Mouse (Mus musculus): ENCODE data around the gene Oas1c. TPM values are rescaled to one million over a fixed set of nuclear protein-coding genes. Genes with fewer than 3 reads are reported as not detected.

Oas1c gene
- polyA plus RNA-seq (2014; fragmentation: Illumina TruSeq; extraction: RNeasy Lipid Tissue Mini Kit (QIAGEN cat#74804); ENCODE audit: insufficient read depth, low read depth, low replicate concordance), result 3.5 TPM

GRCm38 (mm10) chr5:120811951-120812819, at the start of gene Oas1c:
TSS of gene Oas1c (minus strand) at chr5:120812514.

GRCm38 (mm10) chr5:120861121-120861520, 48.8 kb upstream of the Oas1c start, which contains the start of gene Oas1h:
TSS of gene Oas1h (plus strand) at chr5:120861421.

GRCm38 (mm10) chr5:120847067-120847466, 34.8 kb upstream of the Oas1c start, which contains the start of gene Oas1f:
TSS of gene Oas1f (plus strand) at chr5:120847367.

GRCm38 (mm10) chr5:120795480-120796034, 16.8 kb downstream of the Oas1c start, which contains the start of gene Oas1e:
TSS of gene Oas1e (minus strand) at chr5:120795530.

GRCm38 (mm10) chr5:120777478-120777877, 34.8 kb downstream of the Oas1c start, which contains the start of gene Oas3:
TSS of gene Oas3 (minus strand) at chr5:120777661.

Other genes with a start within 250 kb of the Oas1c start
- 12.5 TPM for gene Tpcn1, start 223.8 kb downstream of the Oas1c start, polyA plus RNA-seq (2014; fragmentation: Illumina TruSeq; extraction: RNeasy Lipid Tissue Mini Kit (QIAGEN cat#74804); ENCODE audit: insufficient read depth, low read depth, low replicate concordance)
- gene Iqcd, start 223.5 kb downstream of the Oas1c start, polyA plus RNA-seq (2014; fragmentation: Illumina TruSeq; extraction: RNeasy Lipid Tissue Mini Kit (QIAGEN cat#74804); ENCODE audit: insufficient read depth, low read depth, low replicate concordance), result 1.7 TPM
- gene Rita1, start 199.9 kb downstream of the Oas1c start, polyA plus RNA-seq (2014; fragmentation: Illumina TruSeq; extraction: RNeasy Lipid Tissue Mini Kit (QIAGEN cat#74804); ENCODE audit: insufficient read depth, low read depth, low replicate concordance), result 7.6 TPM
- gene Ddx54, start 199.8 kb downstream of the Oas1c start, polyA plus RNA-seq (2014; fragmentation: Illumina TruSeq; extraction: RNeasy Lipid Tissue Mini Kit (QIAGEN cat#74804); ENCODE audit: insufficient read depth, low read depth, low replicate concordance), result 18.2 TPM
- gene Cfap73, start 178.3 kb downstream of the Oas1c start, polyA plus RNA-seq (2014; fragmentation: Illumina TruSeq; extraction: RNeasy Lipid Tissue Mini Kit (QIAGEN cat#74804); ENCODE audit: insufficient read depth, low read depth, low replicate concordance), result 0.83 TPM
- 0.45 TPM for gene Rasal1, start 163.7 kb downstream of the Oas1c start, polyA plus RNA-seq (2014; fragmentation: Illumina TruSeq; extraction: RNeasy Lipid Tissue Mini Kit (QIAGEN cat#74804); ENCODE audit: insufficient read depth, low read depth, low replicate concordance)
- 4.4 TPM for gene Dtx1, start 100.6 kb downstream of the Oas1c start, polyA plus RNA-seq (2014; fragmentation: Illumina TruSeq; extraction: RNeasy Lipid Tissue Mini Kit (QIAGEN cat#74804); ENCODE audit: insufficient read depth, low read depth, low replicate concordance)
- 2.7 TPM for gene Oas2, start 62.7 kb downstream of the Oas1c start, polyA plus RNA-seq (2014; fragmentation: Illumina TruSeq; extraction: RNeasy Lipid Tissue Mini Kit (QIAGEN cat#74804); ENCODE audit: insufficient read depth, low read depth, low replicate concordance)
- gene Oas3, start 34.9 kb downstream of the Oas1c start, polyA plus RNA-seq (2014; fragmentation: Illumina TruSeq; extraction: RNeasy Lipid Tissue Mini Kit (QIAGEN cat#74804); ENCODE audit: insufficient read depth, low read depth, low replicate concordance), result 1.0 TPM
- not detected for gene Oas1e, start 17.0 kb downstream of the Oas1c start, polyA plus RNA-seq (2014; fragmentation: Illumina TruSeq; extraction: RNeasy Lipid Tissue Mini Kit (QIAGEN cat#74804); ENCODE audit: insufficient read depth, low read depth, low replicate concordance)
- not detected for gene Oas1f, start 34.9 kb upstream of the Oas1c start, polyA plus RNA-seq (2014; fragmentation: Illumina TruSeq; extraction: RNeasy Lipid Tissue Mini Kit (QIAGEN cat#74804); ENCODE audit: insufficient read depth, low read depth, low replicate concordance)
- gene Oas1h, start 48.9 kb upstream of the Oas1c start, polyA plus RNA-seq (2014; fragmentation: Illumina TruSeq; extraction: RNeasy Lipid Tissue Mini Kit (QIAGEN cat#74804); ENCODE audit: insufficient read depth, low read depth, low replicate concordance), result not detected
- gene Oas1g, start 75.1 kb upstream of the Oas1c start, polyA plus RNA-seq (2014; fragmentation: Illumina TruSeq; extraction: RNeasy Lipid Tissue Mini Kit (QIAGEN cat#74804); ENCODE audit: insufficient read depth, low read depth, low replicate concordance), result 2.8 TPM
- gene Oas1a, start 95.0 kb upstream of the Oas1c start, polyA plus RNA-seq (2014; fragmentation: Illumina TruSeq; extraction: RNeasy Lipid Tissue Mini Kit (QIAGEN cat#74804); ENCODE audit: insufficient read depth, low read depth, low replicate concordance), result 11.5 TPM
- gene Oas1d, start 102.0 kb upstream of the Oas1c start, polyA plus RNA-seq (2014; fragmentation: Illumina TruSeq; extraction: RNeasy Lipid Tissue Mini Kit (QIAGEN cat#74804); ENCODE audit: insufficient read depth, low read depth, low replicate concordance), result not detected
- gene Rph3a, start 197.6 kb upstream of the Oas1c start, polyA plus RNA-seq (2014; fragmentation: Illumina TruSeq; extraction: RNeasy Lipid Tissue Mini Kit (QIAGEN cat#74804); ENCODE audit: insufficient read depth, low read depth, low replicate concordance), result not detected

All from lung, adult 10 weeks (tissue).